Mouse (Mus musculus): ENCODE measurements around the gene Map4k3.
A peak's percentile ranks its signal among the peaks of the same experiment; 100 is the strongest.

Gene Map4k3

DNA sequence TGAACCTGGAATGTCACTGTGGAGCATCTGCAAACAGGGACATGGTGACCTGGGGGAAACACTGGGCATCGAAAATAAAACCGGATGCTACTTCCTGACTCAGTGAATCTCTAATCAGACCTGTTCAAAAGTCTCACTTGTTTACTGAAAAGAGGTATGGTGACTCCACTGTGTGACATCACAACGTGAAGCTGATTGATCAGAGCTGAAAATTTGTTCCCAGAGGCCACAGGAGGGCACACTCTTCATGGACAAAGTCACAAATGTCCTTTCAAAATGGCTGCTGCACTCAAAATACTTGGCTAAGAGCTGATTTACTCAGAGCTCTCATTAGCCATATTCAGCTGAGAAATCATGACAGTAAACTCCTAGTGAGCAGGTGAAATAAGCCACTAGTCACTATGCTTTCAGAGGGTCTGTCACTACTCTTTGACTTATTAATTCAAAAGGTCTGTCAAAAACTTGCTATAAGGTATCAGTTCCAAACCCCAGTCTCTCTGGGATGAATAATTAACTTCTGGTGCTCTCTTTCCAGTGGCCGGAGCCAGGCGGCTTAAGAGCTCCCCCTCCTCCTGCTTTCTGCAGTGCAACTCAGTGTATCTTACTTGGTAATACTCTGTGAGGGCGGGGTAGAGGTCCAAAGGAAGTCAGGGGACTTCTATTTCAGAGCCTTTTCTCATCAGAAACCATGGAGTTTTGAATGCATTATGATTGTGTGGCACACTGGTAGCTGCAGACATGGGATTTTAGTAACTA is 44.3 kb downstream of the Map4k3 start:
- peak; percentile 10 for DNase-seq (ENCODE audit: low read depth, low spot score)

GRCm38 (mm10) chr17:80683041-80683440 is 45.2 kb downstream of the Map4k3 start:
- no peak for DNase-seq (ENCODE audit: low read depth, low spot score)

- DNase-seq (ENCODE audit: low read depth, low spot score): no peak
These were observed 50.1 kb downstream of the Map4k3 start for GRCm38 (mm10) chr17:80678190-80678589.

DNA sequence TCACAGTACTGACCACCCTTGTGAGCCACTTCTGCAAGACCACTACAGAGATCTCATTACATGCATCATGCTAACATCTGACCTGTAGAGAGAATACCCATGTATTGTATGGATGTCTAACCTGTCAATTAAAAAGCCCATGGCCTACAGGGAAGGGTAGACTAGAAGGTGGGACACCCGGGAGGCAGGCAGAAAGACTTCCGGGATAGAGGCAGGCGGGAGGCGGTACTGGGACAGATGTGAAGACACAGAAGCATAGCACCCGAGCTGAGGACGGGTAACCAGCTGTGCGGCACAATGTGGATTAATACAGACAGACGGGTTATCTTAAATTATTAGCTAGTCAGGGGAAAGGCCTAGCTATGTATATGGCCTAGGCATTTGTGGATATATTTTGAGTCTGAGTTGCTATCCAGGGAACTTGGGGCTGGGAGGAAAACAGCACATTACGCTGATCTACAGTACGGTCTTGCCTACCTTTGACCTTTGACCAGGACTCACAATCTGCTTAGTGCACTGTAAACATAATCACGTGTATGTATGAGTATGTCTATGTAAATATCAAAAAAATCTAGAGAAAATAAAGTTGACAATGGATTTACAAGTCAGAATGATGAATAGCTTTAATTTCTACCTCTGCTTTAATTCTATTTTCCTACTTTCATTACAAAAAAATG is 51.3 kb downstream of the Map4k3 start:
- no peak for DNase-seq (ENCODE audit: low read depth, low spot score)

GRCm38 (mm10) chr17:80676211-80676610 is 52.1 kb downstream of the Map4k3 start:
- no peak for DNase-seq (ENCODE audit: low read depth, low spot score)

- no peak for DNase-seq (ENCODE audit: low read depth, low spot score)
These were observed 57.9 kb downstream of the Map4k3 start for GRCm38 (mm10) chr17:80670395-80670794.

DNA sequence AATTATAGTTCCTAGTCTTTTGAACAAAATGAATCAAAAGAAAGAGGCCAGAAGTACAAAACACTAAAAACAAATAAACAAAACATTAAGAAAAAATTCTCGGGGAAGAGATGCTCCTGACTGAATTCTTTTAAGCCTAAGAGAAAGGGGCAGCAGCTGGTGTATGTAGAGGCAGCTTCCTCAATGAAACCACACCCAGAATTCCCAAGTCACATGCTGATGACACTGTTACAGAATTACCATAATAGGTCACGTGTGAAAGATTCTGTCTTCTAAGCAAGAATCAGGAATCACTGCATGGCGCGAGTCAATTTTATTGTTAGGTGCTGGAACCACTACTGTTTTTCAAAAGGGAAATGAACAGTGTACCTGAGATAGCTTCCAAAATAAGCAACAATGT is 64.7 kb downstream of the Map4k3 start:
- no peak for DNase-seq (ENCODE audit: low read depth, low spot score)

DNA sequence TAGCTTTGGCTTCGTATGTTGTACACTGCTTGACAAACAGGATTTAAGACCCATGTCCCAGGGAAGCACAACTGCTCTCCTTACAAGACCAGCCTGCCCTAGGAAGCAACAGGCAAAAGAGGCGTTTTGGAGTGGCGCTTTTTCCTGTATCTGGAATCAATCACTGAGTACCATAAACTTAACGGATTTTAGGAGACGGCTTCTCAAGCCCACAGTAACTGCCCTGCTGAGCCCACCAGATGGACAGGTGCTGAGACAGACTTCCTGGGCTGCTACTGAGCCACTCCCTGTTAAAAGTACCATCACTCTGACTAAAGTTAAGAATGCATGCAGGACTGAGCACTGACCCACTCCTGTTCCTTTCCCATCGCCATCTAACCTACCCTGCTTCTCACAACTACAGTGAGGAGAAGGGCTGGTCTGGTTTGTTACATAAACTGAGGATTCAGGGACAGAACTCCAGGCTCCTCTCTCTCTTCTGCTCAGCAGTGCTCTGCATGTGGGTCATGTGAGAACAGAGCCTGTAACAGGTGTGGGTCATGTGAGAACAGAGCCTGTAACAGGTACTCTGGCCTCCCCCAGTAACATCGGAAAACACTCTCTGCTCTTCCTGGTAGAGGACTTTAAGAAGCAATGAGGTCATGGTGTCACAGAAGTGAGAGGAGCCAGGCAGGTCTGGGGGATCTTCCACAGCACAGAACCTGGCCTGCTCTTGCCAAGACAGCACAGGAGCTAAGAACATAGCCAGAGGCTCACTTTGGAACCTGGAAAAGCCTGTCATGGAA is 65.3 kb downstream of the Map4k3 start:
- DNase-seq (ENCODE audit: low read depth, low spot score): no peak

DNA sequence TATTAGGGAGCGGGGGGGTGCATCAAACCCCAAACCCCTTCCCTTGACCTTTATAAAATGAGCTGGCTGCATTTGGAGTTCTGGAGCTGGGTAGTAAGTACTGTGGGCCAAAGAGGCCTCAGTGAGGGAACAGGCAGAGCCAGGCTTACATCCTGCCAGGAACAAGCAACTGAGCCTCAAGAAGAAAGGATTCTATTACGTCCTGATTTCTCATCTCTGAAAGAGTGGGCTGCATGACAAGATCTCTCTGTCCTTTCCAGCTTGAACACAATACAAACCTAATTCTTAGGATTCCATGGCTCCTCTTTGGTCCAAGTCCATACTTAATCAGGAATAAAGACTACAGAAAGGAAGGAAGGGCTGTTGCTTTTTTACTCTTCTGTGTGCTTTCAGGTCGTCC is 66.4 kb downstream of the Map4k3 start:
- DNase-seq (ENCODE audit: low read depth, low spot score): no peak

GRCm38 (mm10) chr17:80660707-80661380 is 67.4 kb downstream of the Map4k3 start:
- DNase-seq (ENCODE audit: low read depth, low spot score): no peak

DNA sequence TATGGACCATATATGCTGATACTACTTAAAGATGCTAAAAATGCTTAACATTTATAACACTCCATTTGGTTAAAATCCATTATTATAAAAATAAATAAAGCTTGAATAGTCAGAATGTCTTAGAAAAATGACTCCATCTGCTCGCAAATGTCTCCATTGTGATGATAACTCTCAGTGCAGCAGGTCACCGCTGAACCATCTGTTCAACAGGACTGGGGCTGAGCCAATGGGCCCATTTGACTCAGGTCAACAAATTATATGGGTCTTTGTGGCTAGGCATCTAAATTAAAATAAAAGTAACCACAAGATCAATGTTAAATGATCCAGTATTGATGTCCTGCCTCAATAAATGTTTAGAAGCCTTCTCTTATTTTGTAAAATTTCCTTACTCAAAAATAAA is 68.1 kb downstream of the Map4k3 start:
- no peak for DNase-seq (ENCODE audit: low read depth, low spot score)

DNA sequence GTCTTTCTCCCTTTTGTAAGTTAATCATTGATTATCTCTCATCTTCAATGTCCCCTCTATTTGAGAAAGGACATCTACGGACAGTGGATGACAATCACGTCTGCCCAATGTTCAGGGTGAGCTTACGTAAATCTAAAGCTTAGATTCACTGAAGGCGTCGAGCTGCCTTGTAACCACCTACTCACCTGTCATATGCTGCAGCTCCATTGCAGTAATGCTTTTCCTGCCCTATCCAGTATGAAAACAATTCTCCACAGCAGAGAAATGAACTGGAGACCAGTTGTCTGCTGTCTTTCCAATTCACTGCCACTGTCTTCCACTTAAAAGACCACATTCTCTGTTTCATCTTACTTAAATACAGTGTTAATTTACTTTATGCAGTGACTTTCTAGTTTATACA is 68.5 kb downstream of the Map4k3 start:
- DNase-seq (ENCODE audit: low read depth, low spot score): no peak

DNA sequence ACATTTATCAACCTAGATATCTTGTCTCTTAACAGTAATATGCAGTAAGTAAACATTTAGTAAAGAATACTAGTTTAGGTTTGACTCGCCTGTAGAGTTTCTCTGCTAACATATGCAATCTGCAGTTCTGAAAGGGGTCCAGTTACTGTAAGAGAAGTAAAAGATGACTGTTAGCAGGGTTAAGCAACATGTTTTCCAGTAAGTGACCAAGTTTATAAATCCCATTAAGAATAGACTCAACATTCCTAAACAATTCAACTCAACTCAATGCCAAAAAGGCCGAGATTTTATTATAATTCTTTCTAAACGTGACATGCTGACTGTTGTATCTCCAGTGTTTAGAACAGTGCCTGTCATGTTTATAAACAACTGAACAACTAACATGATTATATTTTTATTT is 74.0 kb downstream of the Map4k3 start:
- no peak for DNase-seq (ENCODE audit: low read depth, low spot score)

DNA sequence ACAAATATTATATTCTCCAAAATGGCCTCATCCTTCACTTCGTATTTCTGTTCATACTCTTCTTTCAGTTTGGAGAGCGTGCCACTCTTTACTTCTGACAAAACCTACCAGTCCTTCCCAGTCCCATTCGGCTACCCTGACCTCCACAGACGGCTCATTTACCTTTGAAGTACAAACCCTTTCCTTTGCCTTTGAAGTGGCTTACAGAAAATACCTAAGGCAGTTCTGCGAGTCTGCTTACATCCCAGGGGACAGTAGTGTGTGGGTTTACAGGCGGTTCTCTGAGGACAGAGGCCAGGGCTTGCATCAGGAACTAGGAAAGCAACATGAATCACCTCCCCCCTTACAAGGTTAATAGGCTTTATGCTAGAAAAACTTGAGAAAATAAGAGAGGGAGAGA is 75.5 kb downstream of the Map4k3 start:
- DNase-seq (ENCODE audit: low read depth, low spot score): no peak

- no peak for DNase-seq (ENCODE audit: low read depth, low spot score)
These were observed 81.4 kb downstream of the Map4k3 start for GRCm38 (mm10) chr17:80646843-80647242.

GRCm38 (mm10) chr17:80646131-80646530 is 82.2 kb downstream of the Map4k3 start:
- no peak for DNase-seq (ENCODE audit: low read depth, low spot score)

- DNase-seq (ENCODE audit: low read depth, low spot score): no peak
These were observed 82.6 kb downstream of the Map4k3 start for GRCm38 (mm10) chr17:80645694-80646034.

GRCm38 (mm10) chr17:80644983-80645693 is 83.1 kb downstream of the Map4k3 start:
- DNase-seq (ENCODE audit: low read depth, low spot score): no peak

GRCm38 (mm10) chr17:80644567-80644966 is 83.7 kb downstream of the Map4k3 start:
- no peak for DNase-seq (ENCODE audit: low read depth, low spot score)

DNA sequence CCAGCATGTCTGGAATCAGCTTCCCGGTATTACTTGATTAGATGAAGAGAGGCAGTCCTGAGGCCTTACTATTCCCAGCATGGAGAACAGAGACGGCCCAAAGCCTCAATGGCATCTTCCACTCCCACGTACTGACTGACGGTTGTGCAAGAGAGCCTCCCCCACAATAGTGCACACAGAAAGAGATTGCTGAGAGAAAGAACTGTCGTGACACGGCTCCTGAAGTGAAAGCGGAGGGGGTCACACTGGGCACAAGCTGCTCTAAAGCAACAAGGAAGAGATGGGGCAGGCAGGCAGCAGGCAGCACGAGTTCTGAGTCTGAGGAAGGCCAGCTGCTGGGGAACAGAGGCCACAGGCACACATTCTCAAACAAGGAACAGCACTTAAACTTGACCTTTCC is 90.2 kb downstream of the Map4k3 start:
- DNase-seq (ENCODE audit: low read depth, low spot score): no peak

- no peak for DNase-seq (ENCODE audit: low read depth, low spot score)
These were observed 92.5 kb downstream of the Map4k3 start for GRCm38 (mm10) chr17:80635794-80636193.
